In the genomic region with DNA sequence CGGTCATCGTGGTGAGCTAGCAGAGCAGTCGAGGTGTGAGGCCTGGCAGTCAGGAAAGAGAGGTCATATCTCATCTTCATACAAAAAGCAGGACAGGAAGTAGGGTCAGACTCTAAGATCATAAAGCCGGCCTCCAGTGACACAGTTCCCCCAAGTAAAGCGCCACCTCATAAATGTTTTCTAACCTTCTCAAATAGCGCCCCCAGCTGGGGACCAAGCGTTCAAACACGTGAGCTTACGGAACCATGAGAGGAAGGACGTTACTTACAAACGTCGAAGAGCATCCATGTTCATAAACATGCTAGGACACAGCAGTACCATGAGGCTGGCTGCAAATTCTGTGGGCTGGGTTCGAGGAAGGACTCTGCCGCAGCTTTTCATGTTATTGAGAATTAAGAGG, we compare ENCODE assay signal across 15 mouse cellular contexts. TPM values are rescaled to one million over a fixed set of nuclear protein-coding genes. Genes with fewer than 3 reads are reported as not detected.
DNase-seq lines count a peak whose midpoint lies in the region; ATAC-seq and TF ChIP-seq lines count a peak whose summit lies in the region.
"Had no signal": no experiment of that assay in that cellular context is flagged by ENCODE, and none has a peak within 500 bp of the region (broad histone marks: within the 10 kb centered on the region; RNA-seq: fewer than 3 reads in every experiment).

No protein-coding gene starts in this region.

- no peak for DNase-seq in heart, postnatal 0 days (ENCODE audit: low spot score)
- DNase-seq in lung, postnatal 0 days (ENCODE audit: low spot score) = peak; percentile 40
- DNase-seq in lung, postnatal 36 days = no peak
- peak; percentile 21 for DNase-seq in MEL-GATA-1-ER (ENCODE audit: extremely low read depth, low read depth)
- peak; percentile 23 for DNase-seq in lung, postnatal 14 days
- DNase-seq in left cerebral cortex, postnatal 25 days (ENCODE audit: low spot score in 2 of 2) = no peak
- DNase-seq in retina, postnatal 1 day = no peak
- DNase-seq: adrenal gland, adult 2 months; cerebellum, adult 2 months; forebrain, postnatal 0 days had no signal

- 0 out of 2 replicates have a peak, but pooled peaks have one; percentile 15 for TF ChIP-seq CTCF in heart, postnatal 0 days (IDR thresholded peaks at IDR 0.05; ENCODE audit: low read depth)
- peak; percentile 46 for TF ChIP-seq CTCF in lung, postnatal 0 days (IDR thresholded peaks at IDR 0.05)

- H3K4me2 ChIP-seq in heart, postnatal 0 days (ENCODE audit: low read depth, low read length) = no peak overlapping the region
- H3K4me2 ChIP-seq in heart, embryonic 11.5 days = no peak overlapping the region
- no peak overlapping the region for H3K4me2 ChIP-seq in lung, postnatal 0 days (replicated peaks; ENCODE audit: low read depth, low read length)
- H3K4me2 ChIP-seq: embryonic facial prominence, embryonic 13.5 days; heart, embryonic 12.5 days; hindbrain, embryonic 15.5 days had no signal

- H3K27me3 ChIP-seq in heart, postnatal 0 days (ENCODE audit: control insufficient read depth, insufficient read depth, low read length) = no peaks in the 10 kb centered on the region
- no peaks in the 10 kb centered on the region for H3K27me3 ChIP-seq in heart, embryonic 11.5 days (ENCODE audit: control insufficient read depth, insufficient read depth, low read length)
- no peaks in the 10 kb centered on the region for H3K27me3 ChIP-seq in lung, postnatal 0 days (replicated peaks; ENCODE audit: insufficient read depth, low read length)
- H3K27me3 ChIP-seq: embryonic facial prominence, embryonic 13.5 days; heart, embryonic 12.5 days; hindbrain, embryonic 15.5 days had no signal

- no peak overlapping the region for H3K9ac ChIP-seq in heart, postnatal 0 days (replicated peaks; ENCODE audit: low read depth, low read length)
- H3K9ac ChIP-seq in heart, embryonic 11.5 days (ENCODE audit: low read depth, low read length) = no peak overlapping the region
- H3K9ac ChIP-seq in lung, postnatal 0 days (replicated peaks; ENCODE audit: low read depth) = no peak overlapping the region
- H3K9ac ChIP-seq: embryonic facial prominence, embryonic 13.5 days; forebrain, postnatal 0 days; heart, embryonic 12.5 days; hindbrain, embryonic 15.5 days had no signal

- no peaks in the 10 kb centered on the region for H3K36me3 ChIP-seq in heart, postnatal 0 days (replicated peaks; ENCODE audit: control insufficient read depth, insufficient read depth, low read length)
- no peaks in the 10 kb centered on the region for H3K36me3 ChIP-seq in heart, embryonic 11.5 days (ENCODE audit: control insufficient read depth, insufficient read depth, low read length)
- H3K36me3 ChIP-seq in lung, postnatal 0 days (ENCODE audit: insufficient read depth, low read length) = no peaks in the 10 kb centered on the region
- H3K36me3 ChIP-seq: embryonic facial prominence, embryonic 13.5 days; heart, embryonic 12.5 days; hindbrain, embryonic 15.5 days; midbrain, embryonic 10.5 days had no signal

- ATAC-seq in heart, postnatal 0 days (ENCODE audit: insufficient read depth, low read depth) = no peak
- no peak for ATAC-seq in heart, embryonic 11.5 days (replicated peaks; ENCODE audit: insufficient number of reproducible peaks, low FRiP score, low TSS enrichment)
- ATAC-seq in lung, postnatal 0 days = 0 out of 2 replicates have a peak, but pooled peaks have one; percentile 4
- ATAC-seq: forebrain, postnatal 0 days had no signal

- intact Hi-C loops in left cerebral cortex, postnatal 25 days (cut with DNase I) = no loop called here

- no peak overlapping the region for H3K4me3 ChIP-seq in heart, postnatal 0 days (ENCODE audit: low read depth, low read length)
- no peak overlapping the region for H3K4me3 ChIP-seq in heart, embryonic 11.5 days (ENCODE audit: low read depth, low read length)
- H3K4me3 ChIP-seq in lung, postnatal 0 days (ENCODE audit: low read depth, low read length) = no peak overlapping the region
- H3K4me3 ChIP-seq: embryonic facial prominence, embryonic 13.5 days; heart, embryonic 12.5 days; hindbrain, embryonic 15.5 days; midbrain, embryonic 10.5 days had no signal

- H3K9me3 ChIP-seq in heart, postnatal 0 days (replicated peaks; ENCODE audit: control insufficient read depth, low read length) = no peaks in the 10 kb centered on the region
- no peaks in the 10 kb centered on the region for H3K9me3 ChIP-seq in heart, embryonic 11.5 days (replicated peaks; ENCODE audit: control insufficient read depth, low read length)
- H3K9me3 ChIP-seq in lung, postnatal 0 days (ENCODE audit: low read length) = no peaks in the 10 kb centered on the region
- H3K9me3 ChIP-seq: embryonic facial prominence, embryonic 13.5 days; heart, embryonic 12.5 days; hindbrain, embryonic 15.5 days; midbrain, embryonic 10.5 days had no signal

- H3K4me1 ChIP-seq in heart, postnatal 0 days (ENCODE audit: control insufficient read depth, insufficient read depth) = peaks cover 23% of the 10 kb centered on the region
- peaks cover 4% of the 10 kb centered on the region; the same call in 1 of the 2 replicates for H3K4me1 ChIP-seq in heart, embryonic 11.5 days (ENCODE audit: control insufficient read depth, insufficient read depth, low read length)
- peaks cover 5% of the 10 kb centered on the region; the same call in 1 of the 2 replicates for H3K4me1 ChIP-seq in lung, postnatal 0 days (ENCODE audit: insufficient read depth, low read depth, low read length)
- H3K4me1 ChIP-seq: hindbrain, embryonic 15.5 days had no signal

- 83% methylated on average over 14 of the region's 14 CpGs for WGBS in heart, postnatal 0 days
- WGBS in heart, embryonic 11.5 days (ENCODE audit: insufficient replicate concordance) = 76% methylated on average over 14 of the region's 14 CpGs
- WGBS in lung, postnatal 0 days = 67% methylated on average over 14 of the region's 14 CpGs

- TF ChIP-seq EP300 in heart, postnatal 0 days (IDR thresholded peaks at IDR 0.05; ENCODE audit: low read depth) = no peak
- TF ChIP-seq EP300 in lung, postnatal 0 days (IDR thresholded peaks at IDR 0.05) = no peak

- peak overlapping the region; percentile 67; the same call in 1 of the 2 replicates for H3K27ac ChIP-seq in heart, postnatal 0 days (ENCODE audit: low read depth)
- no peak overlapping the region for H3K27ac ChIP-seq in heart, embryonic 11.5 days (ENCODE audit: low read depth, low read length)
- peak overlapping the region; percentile 55 for H3K27ac ChIP-seq in lung, postnatal 0 days (ENCODE audit: low read length)
- H3K27ac ChIP-seq: hindbrain, embryonic 15.5 days; midbrain, embryonic 10.5 days had no signal

RNA-seq across cellular contexts. Expression of a gene that starts 31.1 kb away (rescaled TPM):
- total RNA-seq in heart, postnatal 0 days (2014; rRNA removed; ENCODE audit: low replicate concordance) = 2.2 and 3.4 TPM in 2 replicates
- polyA plus RNA-seq in heart, postnatal 0 days (2015; fragmentation: Nextera tagmentation; extraction: Ambion mirVana) = 0.86 and 1.1 TPM in 2 replicates
- 1.4 and 1.5 TPM in 2 replicates for polyA plus RNA-seq in heart, embryonic 11.5 days (2014; fragmentation: Nextera tagmentation; extraction: Ambion mirVana)
- 1.5 and 2.1 TPM in 2 replicates for polyA plus RNA-seq in lung, postnatal 0 days (2015; fragmentation: Nextera tagmentation; extraction: Ambion mirVana)
- 1 to 10 TPM; 4.1 to 4.9 TPM for total RNA-seq in left cerebral cortex, postnatal 25 days (2021)

RNA-seq across cellular contexts. Expression of a gene that starts 40.5 kb away (rescaled TPM):
- 11.1 and 17.0 TPM in 2 replicates for total RNA-seq in heart, postnatal 0 days (2014; rRNA removed; ENCODE audit: low replicate concordance)
- 13.8 and 18.7 TPM in 2 replicates for polyA plus RNA-seq in heart, postnatal 0 days (2015; fragmentation: Nextera tagmentation; extraction: Ambion mirVana)
- polyA plus RNA-seq in heart, embryonic 11.5 days (2014; fragmentation: Nextera tagmentation; extraction: Ambion mirVana) = 27.8 TPM in 2 replicates
- polyA plus RNA-seq in lung, postnatal 0 days (2015; fragmentation: Nextera tagmentation; extraction: Ambion mirVana) = 13.1 and 17.2 TPM in 2 replicates
- 10 to 100 TPM; 21.1 to 21.5 TPM for total RNA-seq in left cerebral cortex, postnatal 25 days (2021)

RNA-seq across cellular contexts. Expression of a gene that starts 40.8 kb away (rescaled TPM):
- total RNA-seq in heart, postnatal 0 days (2014; rRNA removed; ENCODE audit: low replicate concordance) = 9.8 and 38.8 TPM in 2 replicates
- polyA plus RNA-seq in heart, postnatal 0 days (2015; fragmentation: Nextera tagmentation; extraction: Ambion mirVana) = 23.6 and 25.4 TPM in 2 replicates
- polyA plus RNA-seq in heart, embryonic 11.5 days (2014; fragmentation: Nextera tagmentation; extraction: Ambion mirVana) = 8.2 and 13.2 TPM in 2 replicates
- 7.3 and 8.8 TPM in 2 replicates for polyA plus RNA-seq in lung, postnatal 0 days (2015; fragmentation: Nextera tagmentation; extraction: Ambion mirVana)
- total RNA-seq in left cerebral cortex, postnatal 25 days (2021) = 1 to 10 TPM; 5.0 to 7.0 TPM

Comparison
In these comparisons a context has a peak if more than half of its experiments do, and no peak if none do; other contexts are left out.
1. DNase-seq: peak in lung, postnatal 0 days (single experiment), MEL-GATA-1-ER (single experiment) and lung, postnatal 14 days (single experiment); none in heart, postnatal 0 days (single experiment), lung, postnatal 36 days (single experiment), left cerebral cortex, postnatal 25 days (0 of 2) and retina, postnatal 1 day (single experiment).